Mouse (Mus musculus): ENCODE data around the gene Gm10134. TPM values are rescaled to one million over a fixed set of nuclear protein-coding genes. Genes with fewer than 3 reads are reported as not detected.
A peak's percentile ranks its signal among the peaks of the same experiment; 100 is the strongest.

Gm10134 gene
- polyA plus RNA-seq, 1 experiment from 2014 or later, result 1.1 TPM

- no peaks in the 10 kb centered on the region for H3K9me3 ChIP-seq (ENCODE audit: control insufficient read depth, low read length)
- H3K4me1 ChIP-seq (ENCODE audit: control insufficient read depth in 2 of 2, insufficient read depth in 2 of 2, low read length in 2 of 2), result peaks cover 32 to 52% of the 10 kb centered on the region in 2 experiments
- H3K4me3 ChIP-seq (ENCODE audit: control insufficient read depth in 1 of 2, insufficient read depth in 1 of 2, low read depth in 1 of 2, low read length in 2 of 2), result no peak overlapping the region
- no peak overlapping the region for H3K27ac ChIP-seq (replicated peaks in 1 of 2; ENCODE audit: control insufficient read depth in 1 of 2, insufficient read depth in 1 of 2, low read depth in 2 of 2, low read length in 2 of 2)
- no peak overlapping the region for H3K9ac ChIP-seq (ENCODE audit: low read length)
- no peaks in the 10 kb centered on the region for H3K27me3 ChIP-seq (ENCODE audit: control insufficient read depth, insufficient read depth, low read length)
- no peaks in the 10 kb centered on the region for H3K36me3 ChIP-seq (ENCODE audit: control insufficient read depth, insufficient read depth, low read length)
- no peak for ATAC-seq (ENCODE audit: insufficient number of reproducible peaks, insufficient read depth, low FRiP score, low read depth)
- WGBS, result 85% methylated on average over 20 of the region's 20 CpGs
- no peak overlapping the region for H3K4me2 ChIP-seq (ENCODE audit: low read length)
These were observed 21.8 kb downstream of the Gm10134 start for GRCm38 (mm10) chr2:28527436-28528353.

GRCm38 (mm10) chr2:28528354-28528730 lies 22.4 kb downstream of the Gm10134 start:
- Histone ChIP-seq H3K9ac (ENCODE audit: low read length) (no peak overlapping the region), H3K4me3 (ENCODE audit: control insufficient read depth in 1 of 2, insufficient read depth in 1 of 2, low read depth in 1 of 2, low read length in 2 of 2) (no peak overlapping the region), H3K9me3 (ENCODE audit: control insufficient read depth, low read length) (no peaks in the 10 kb centered on the region), H3K4me2 (ENCODE audit: low read length) (no peak overlapping the region), H3K27ac (replicated peaks in 1 of 2; ENCODE audit: control insufficient read depth in 1 of 2, insufficient read depth in 1 of 2, low read depth in 2 of 2, low read length in 2 of 2) (no peak overlapping the region), H3K27me3 (ENCODE audit: control insufficient read depth, insufficient read depth, low read length) (no peaks in the 10 kb centered on the region), H3K36me3 (ENCODE audit: control insufficient read depth, insufficient read depth, low read length) (no peaks in the 10 kb centered on the region), H3K4me1 (ENCODE audit: control insufficient read depth in 2 of 2, insufficient read depth in 2 of 2, low read length in 2 of 2) (peaks cover 34 to 55% of the 10 kb centered on the region in 2 experiments)
- ATAC-seq (ENCODE audit: insufficient number of reproducible peaks, insufficient read depth, low FRiP score, low read depth), result no peak
- WGBS, result 88% methylated on average over 7 of the region's 7 CpGs

GRCm38 (mm10) chr2:28529856-28530255 lies 24.0 kb downstream of the Gm10134 start:
- ATAC-seq (ENCODE audit: insufficient number of reproducible peaks, insufficient read depth, low FRiP score, low read depth), result no peak
- 73% methylated on average over 4 of the region's 4 CpGs for WGBS
- no peak overlapping the region for H3K4me3 ChIP-seq (ENCODE audit: control insufficient read depth in 1 of 2, insufficient read depth in 1 of 2, low read depth in 1 of 2, low read length in 2 of 2)
- peaks cover 41 to 62% of the 10 kb centered on the region in 2 experiments for H3K4me1 ChIP-seq (ENCODE audit: control insufficient read depth in 2 of 2, insufficient read depth in 2 of 2, low read length in 2 of 2)
- no peaks in the 10 kb centered on the region for H3K27me3 ChIP-seq (ENCODE audit: control insufficient read depth, insufficient read depth, low read length)
- no peaks in the 10 kb centered on the region for H3K36me3 ChIP-seq (ENCODE audit: control insufficient read depth, insufficient read depth, low read length)
- H3K9me3 ChIP-seq (ENCODE audit: control insufficient read depth, low read length), result no peaks in the 10 kb centered on the region
- H3K27ac ChIP-seq (replicated peaks in 1 of 2; ENCODE audit: control insufficient read depth in 1 of 2, insufficient read depth in 1 of 2, low read depth in 2 of 2, low read length in 2 of 2), result no peak overlapping the region
- no peak overlapping the region for H3K9ac ChIP-seq (ENCODE audit: low read length)
- H3K4me2 ChIP-seq (ENCODE audit: low read length), result no peak overlapping the region

GRCm38 (mm10) chr2:28530311-28530710 lies 24.4 kb downstream of the Gm10134 start:
- WGBS, result 69% methylated on average over 7 of the region's 7 CpGs
- no peak for ATAC-seq (ENCODE audit: insufficient number of reproducible peaks, insufficient read depth, low FRiP score, low read depth)
- Histone ChIP-seq H3K4me3 (ENCODE audit: control insufficient read depth in 1 of 2, insufficient read depth in 1 of 2, low read depth in 1 of 2, low read length in 2 of 2) (no peak overlapping the region), H3K9me3 (ENCODE audit: control insufficient read depth, low read length) (no peaks in the 10 kb centered on the region), H3K36me3 (ENCODE audit: control insufficient read depth, insufficient read depth, low read length) (no peaks in the 10 kb centered on the region), H3K27ac (replicated peaks in 1 of 2; ENCODE audit: control insufficient read depth in 1 of 2, insufficient read depth in 1 of 2, low read depth in 2 of 2, low read length in 2 of 2) (0 out of 4 replicates have a peak overlapping the region, but pooled peaks of 1 of the 2 experiments have one; percentile 14), H3K27me3 (ENCODE audit: control insufficient read depth, insufficient read depth, low read length) (no peaks in the 10 kb centered on the region), H3K4me2 (ENCODE audit: low read length) (no peak overlapping the region), H3K9ac (ENCODE audit: low read length) (no peak overlapping the region), H3K4me1 (ENCODE audit: control insufficient read depth in 2 of 2, insufficient read depth in 2 of 2, low read length in 2 of 2) (peaks cover 42 to 64% of the 10 kb centered on the region in 2 experiments)

GRCm38 (mm10) chr2:28532938-28533771 lies 27.3 kb downstream of the Gm10134 start:
- H3K27ac ChIP-seq (replicated peaks in 1 of 2; ENCODE audit: control insufficient read depth in 1 of 2, insufficient read depth in 1 of 2, low read depth in 2 of 2, low read length in 2 of 2), result peak overlapping the region; percentile 84 to 91
- 2% methylated on average over 49 of the region's 49 CpGs for WGBS
- H3K27me3 ChIP-seq (ENCODE audit: control insufficient read depth, insufficient read depth, low read length), result no peaks in the 10 kb centered on the region
- peak; percentile 81 for ATAC-seq (ENCODE audit: insufficient number of reproducible peaks, insufficient read depth, low FRiP score, low read depth)
- H3K36me3 ChIP-seq (ENCODE audit: control insufficient read depth, insufficient read depth, low read length), result no peaks in the 10 kb centered on the region
- H3K4me2 ChIP-seq (ENCODE audit: low read length), result peak overlapping the region; percentile 89
- peak overlapping the region; percentile 86 for H3K9ac ChIP-seq (ENCODE audit: low read length)
- peaks cover 42 to 64% of the 10 kb centered on the region in 2 experiments for H3K4me1 ChIP-seq (ENCODE audit: control insufficient read depth in 2 of 2, insufficient read depth in 2 of 2, low read length in 2 of 2)
- peak overlapping the region; percentile 70 to 72 for H3K4me3 ChIP-seq (ENCODE audit: control insufficient read depth in 1 of 2, insufficient read depth in 1 of 2, low read depth in 1 of 2, low read length in 2 of 2)
- no peaks in the 10 kb centered on the region for H3K9me3 ChIP-seq (ENCODE audit: control insufficient read depth, low read length)

GRCm38 (mm10) chr2:28533901-28534435 lies 28.1 kb downstream of the Gm10134 start:
- Histone ChIP-seq H3K27me3 (ENCODE audit: control insufficient read depth, insufficient read depth, low read length) (no peaks in the 10 kb centered on the region), H3K4me1 (ENCODE audit: control insufficient read depth in 2 of 2, insufficient read depth in 2 of 2, low read length in 2 of 2) (peaks cover 47 to 71% of the 10 kb centered on the region in 2 experiments), H3K4me3 (ENCODE audit: control insufficient read depth in 1 of 2, insufficient read depth in 1 of 2, low read depth in 1 of 2, low read length in 2 of 2) (peak overlapping the region; percentile 70 to 72), H3K36me3 (ENCODE audit: control insufficient read depth, insufficient read depth, low read length) (no peaks in the 10 kb centered on the region), H3K9ac (ENCODE audit: low read length) (peak overlapping the region; percentile 86), H3K4me2 (ENCODE audit: low read length) (peak overlapping the region; percentile 89), H3K9me3 (ENCODE audit: control insufficient read depth, low read length) (no peaks in the 10 kb centered on the region), H3K27ac (replicated peaks in 1 of 2; ENCODE audit: control insufficient read depth in 1 of 2, insufficient read depth in 1 of 2, low read depth in 2 of 2, low read length in 2 of 2) (peak overlapping the region; percentile 84 to 91)
- no peak for ATAC-seq (ENCODE audit: insufficient number of reproducible peaks, insufficient read depth, low FRiP score, low read depth)
- WGBS, result 64% methylated on average over 7 of the region's 7 CpGs

All from heart, embryonic 14.5 days (tissue).